Mouse (Mus musculus) bone marrow, adult 2 months (tissue): Measurements from ENCODE around the gene Naa80.

Experiments used
- CTCF ChIP-seq: fragments of 200-500 bp; IDR thresholded peaks from 2 replicates; pipeline ENCODE4 v1.5.1; 2011; ENCODE audit warnings: low read length, control low read depth; ENCODE audit not compliant: control insufficient read depth, insufficient read depth
- POLR2A ChIP-seq: fragments of 200-500 bp; IDR thresholded peaks from 2 replicates; pipeline ENCODE4 v1.6.1; 2011; ENCODE audit warnings: low read depth, mild to moderate bottlenecking, control low read depth, low read length, borderline replicate concordance; ENCODE audit not compliant: control insufficient read depth

DNA sequence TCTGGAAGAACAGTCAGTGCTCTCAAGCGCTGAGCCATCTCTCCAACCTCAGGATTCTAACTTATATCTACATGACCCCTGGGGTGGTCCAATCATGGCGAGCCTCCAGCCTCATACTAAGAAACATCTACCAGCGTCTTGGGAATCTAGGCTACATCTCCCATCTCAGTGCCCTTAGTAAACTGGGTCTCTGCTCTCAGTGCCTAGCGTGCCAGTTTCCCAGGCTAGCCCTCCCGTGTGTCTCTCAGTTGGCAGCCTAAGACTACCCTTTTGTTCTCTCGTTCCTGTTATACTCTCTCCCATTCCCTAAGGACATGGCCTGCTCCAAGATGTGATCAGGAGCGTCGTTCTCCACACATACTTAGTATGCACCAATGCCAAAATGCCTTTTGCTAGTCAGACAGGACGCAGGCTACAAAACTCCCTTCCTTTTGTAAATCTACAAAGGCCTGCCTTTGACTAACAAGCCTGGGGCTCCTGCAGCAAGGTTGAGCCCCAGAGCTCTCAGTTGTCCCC is 52.7 kb downstream of the Naa80 start:
- TF ChIP-seq POLR2A (no peak), CTCF (no peak)
